Mouse (Mus musculus) skeletal muscle tissue, adult 2 months (tissue): Measurements from ENCODE around the gene Osbpl2.

Experiments
- DNase-seq: peaks from one replicate; pipeline ENCODE4 v3.0.0-alpha.2; 2012; ENCODE audit warnings: low read depth, low spot score

Gene Osbpl2

DNA sequence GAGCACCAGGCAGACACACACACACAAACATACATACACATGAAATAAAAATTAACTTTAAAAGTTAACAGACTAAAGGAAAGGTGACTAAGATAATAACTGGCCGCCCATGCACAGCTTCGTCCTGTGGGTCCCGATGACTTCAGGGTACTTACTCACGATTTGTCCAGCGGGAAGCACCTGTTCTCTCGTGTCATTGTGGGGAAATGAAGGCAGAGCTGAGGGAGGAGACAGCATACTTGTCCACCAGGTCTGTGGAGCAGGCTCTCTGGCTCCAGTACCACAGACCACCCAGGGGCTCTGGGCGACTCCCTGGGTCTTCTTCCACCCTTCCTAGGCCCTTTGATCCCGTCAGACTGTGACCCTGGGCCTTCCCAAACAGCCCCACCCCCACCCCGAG lies 82.2 kb downstream of the Osbpl2 start:
- DNase-seq = no peak

DNA sequence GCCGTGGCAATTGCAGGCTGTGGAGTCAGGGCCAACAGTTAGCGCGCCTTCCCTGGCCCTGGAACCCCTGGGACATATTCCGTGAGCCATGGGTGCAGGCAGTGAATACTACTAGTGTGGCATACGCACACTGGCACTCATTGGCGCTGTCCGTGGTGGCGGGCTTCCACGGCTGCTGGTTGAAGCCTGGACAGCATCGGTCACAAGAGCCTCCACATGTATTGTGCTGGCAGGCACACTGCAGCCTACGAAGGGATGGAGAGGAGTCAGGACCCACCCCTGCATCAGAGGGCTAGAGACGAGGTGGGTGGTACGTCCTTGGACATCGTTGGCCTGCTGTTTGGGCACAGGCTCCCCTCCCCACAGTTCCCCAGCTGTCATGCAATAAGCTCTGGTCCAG lies 83.2 kb downstream of the Osbpl2 start:
- no peak for DNase-seq

DNA sequence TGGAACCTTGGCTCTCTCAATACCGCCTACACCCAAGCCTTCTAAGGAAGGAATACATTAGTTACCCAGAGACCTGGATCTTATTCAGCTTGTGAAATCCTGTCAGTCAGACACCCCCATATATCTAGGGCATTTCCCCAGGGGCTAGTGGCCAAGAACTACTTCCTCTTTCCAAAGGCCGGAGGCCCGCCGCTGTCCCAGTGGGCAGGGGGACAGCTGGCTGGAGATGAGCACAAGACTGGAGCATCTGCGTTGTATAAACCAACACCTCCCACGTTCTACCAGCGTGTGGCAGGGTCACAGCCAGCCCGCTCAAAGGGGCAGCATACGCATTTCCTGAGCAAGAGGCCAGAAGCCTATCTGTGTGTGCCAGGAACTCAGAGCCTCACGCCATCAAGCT lies 83.7 kb downstream of the Osbpl2 start:
- no peak for DNase-seq

DNA sequence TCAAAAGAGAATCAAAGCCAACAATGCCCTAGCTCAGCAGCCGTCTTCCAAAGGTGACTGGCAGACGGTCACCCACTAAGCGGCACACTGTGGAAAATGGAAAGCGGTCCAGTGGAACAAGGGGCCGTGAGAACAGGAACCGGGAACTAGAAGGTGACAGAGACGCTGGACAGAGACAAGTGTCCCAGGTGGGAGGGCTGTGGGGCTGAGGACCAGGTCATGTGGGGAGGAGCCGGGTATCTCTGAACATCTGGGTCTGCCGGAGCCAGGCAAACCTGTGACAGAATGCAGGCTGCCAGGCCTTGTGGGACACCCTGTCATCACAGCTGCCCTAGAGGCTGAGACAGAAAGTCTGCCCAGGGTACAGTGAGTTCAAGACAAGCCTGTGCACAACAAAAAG lies 85.4 kb downstream of the Osbpl2 start:
- DNase-seq = no peak

DNA sequence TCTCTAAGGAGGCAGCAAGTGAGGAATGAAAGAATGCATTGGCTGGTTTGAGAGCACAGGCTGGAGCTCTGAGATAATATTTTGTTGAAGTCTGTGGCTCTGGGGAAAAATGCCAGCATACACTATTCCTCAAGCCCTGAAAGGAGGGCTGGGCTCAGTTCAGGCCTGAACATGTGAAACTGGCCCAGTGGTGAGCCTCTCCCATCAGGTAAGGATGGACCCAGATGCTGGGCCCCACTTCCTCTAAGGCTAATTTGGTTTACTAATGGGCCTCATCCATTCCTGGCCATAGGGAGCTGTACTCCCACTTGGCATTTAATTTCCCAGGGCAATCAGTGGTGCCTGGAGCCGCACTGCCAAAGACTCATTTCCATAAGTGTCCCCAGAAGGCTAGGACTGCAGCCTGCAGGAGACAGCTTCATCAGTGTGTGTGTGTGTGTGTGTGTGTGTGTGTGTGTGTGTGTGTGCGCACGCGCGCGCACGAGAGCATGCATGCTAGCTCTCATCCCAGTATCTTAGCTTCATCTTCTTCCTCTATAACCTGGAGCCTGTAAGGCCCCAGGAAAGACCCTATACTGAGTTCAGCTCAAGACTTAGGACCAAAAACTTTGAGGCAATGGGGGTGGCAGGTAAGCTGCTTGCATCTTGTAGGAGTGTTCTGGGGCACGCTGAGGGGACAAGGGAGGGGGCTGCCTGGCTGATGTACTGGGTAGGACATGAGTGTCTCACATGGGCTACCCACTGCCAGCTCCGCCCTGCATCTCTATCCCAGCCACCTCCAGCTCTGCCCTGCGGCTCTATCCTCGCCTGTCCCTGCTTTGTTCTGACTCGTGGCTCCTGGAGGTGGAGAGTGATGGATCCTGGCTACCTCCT lies 86.2 kb downstream of the Osbpl2 start:
- no peak for DNase-seq

DNA sequence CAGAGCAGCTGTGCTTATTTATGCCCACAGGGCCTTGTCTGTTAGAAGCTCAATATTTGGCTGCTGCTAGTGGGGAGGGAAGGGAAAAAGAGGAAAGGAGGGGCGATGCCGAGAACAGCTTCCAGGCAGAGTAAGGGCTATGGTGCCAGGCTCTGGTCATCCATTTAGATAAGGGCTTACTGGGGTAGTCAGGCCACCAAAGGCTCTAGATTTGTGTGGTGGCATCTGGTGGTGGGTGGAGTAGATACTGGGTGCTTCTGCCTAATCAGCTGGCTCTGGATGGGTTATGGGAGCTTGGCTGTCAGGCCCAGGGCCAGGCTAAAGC lies 86.8 kb downstream of the Osbpl2 start:
- DNase-seq = no peak

DNA sequence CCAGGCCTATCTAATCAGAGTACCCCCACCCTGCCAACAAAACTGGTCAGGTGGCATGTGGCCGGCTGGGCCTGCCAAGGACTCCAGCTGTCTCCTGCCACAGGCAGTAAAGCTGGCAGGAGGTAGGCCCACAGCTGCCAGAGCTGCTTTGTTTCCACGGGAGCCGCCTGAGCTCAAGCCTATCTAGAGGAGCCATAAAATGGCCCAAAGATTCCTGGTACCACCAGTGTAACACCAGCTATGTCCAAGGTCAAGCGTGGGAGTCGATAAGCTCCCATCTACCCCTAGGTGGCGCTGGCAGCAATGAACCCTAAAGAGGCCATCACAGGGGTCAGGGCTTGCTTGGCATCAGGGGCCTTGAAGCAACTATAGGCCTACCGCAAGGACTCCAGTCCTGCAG lies 88.7 kb downstream of the Osbpl2 start:
- DNase-seq = peak; percentile 48

DNA sequence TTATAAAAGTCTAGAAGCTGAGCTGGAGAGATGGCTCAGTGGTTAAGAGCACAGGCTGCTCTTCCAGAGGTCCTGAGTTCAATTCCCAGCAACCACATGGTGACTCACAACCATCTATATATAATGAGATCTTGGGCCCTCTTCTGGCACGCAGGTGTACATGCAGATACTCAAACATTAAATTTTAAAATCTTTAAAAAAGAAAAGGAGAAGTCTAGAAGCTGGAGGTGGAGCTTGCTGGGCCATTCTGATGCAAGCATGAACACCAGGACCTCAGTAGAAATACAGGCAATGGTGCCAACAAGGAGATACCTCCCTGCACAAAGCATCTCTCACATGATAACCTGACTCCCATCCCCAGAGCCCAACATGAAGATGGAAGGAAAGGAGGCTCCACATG lies 89.9 kb downstream of the Osbpl2 start:
- DNase-seq = no peak

DNA sequence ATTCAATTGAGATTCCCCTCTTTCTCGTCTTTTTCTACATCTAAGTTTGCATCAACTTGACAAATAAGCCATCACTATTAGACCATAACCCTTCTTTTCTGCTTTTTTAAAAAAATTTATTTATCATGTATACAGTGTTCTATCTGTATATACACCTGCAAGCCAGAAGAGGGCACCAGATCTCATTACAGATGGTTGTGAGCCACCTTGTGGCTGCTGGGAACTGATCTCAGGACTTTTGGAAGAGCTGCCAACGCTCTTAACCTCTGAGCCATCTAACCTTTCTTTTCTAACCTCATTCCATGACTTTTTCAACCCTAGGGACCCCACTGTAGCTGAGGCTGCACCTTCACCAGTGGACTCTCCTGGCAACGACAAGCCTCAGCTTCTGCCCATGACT lies 93.1 kb downstream of the Osbpl2 start:
- no peak for DNase-seq
